Mouse (Mus musculus) small intestine, adult 2 months (tissue): Measurements from ENCODE around the gene Tcf7. TPM values are rescaled to one million over a fixed set of nuclear protein-coding genes. Genes with fewer than 3 reads are reported as not detected.

Experiments used
- H3K27ac ChIP-seq: fragments of 200-500 bp; 2 replicates; pipeline ENCODE4 v1.5.1; 2012; ENCODE audit warnings: low read depth, low read length, control low read depth, inconsistent platforms; ENCODE audit not compliant: insufficient read depth
- H3K27me3 ChIP-seq: fragments of 200-500 bp; 2 replicates; pipeline ENCODE4 v1.6.1; 2012; ENCODE audit warnings: mild to moderate bottlenecking, moderate library complexity, low read length, inconsistent platforms; ENCODE audit not compliant: control insufficient read depth, insufficient read depth
- H3K36me3 ChIP-seq: fragments of 200-500 bp; 2 replicates; pipeline ENCODE4 v1.6.1; 2012; ENCODE audit warnings: mild to moderate bottlenecking, low read length, control low read depth, inconsistent platforms; ENCODE audit not compliant: control insufficient read depth, insufficient read depth
- H3K4me1 ChIP-seq: fragments of 200-500 bp; 2 replicates; pipeline ENCODE4 v1.6.1; 2012; ENCODE audit warnings: low read length, inconsistent platforms, mixed read lengths; ENCODE audit not compliant: control insufficient read depth, insufficient read depth, insufficient read length
- H3K4me3 ChIP-seq: fragments of 200-500 bp; 2 replicates; pipeline ENCODE4 v1.5.1; 2012; ENCODE audit warnings: low read depth, mild to moderate bottlenecking, control low read depth, inconsistent platforms, low read length, moderate library complexity
- CTCF ChIP-seq: fragments of 200-500 bp; IDR thresholded peaks from 2 replicates; pipeline ENCODE4 v1.5.1; 2012; ENCODE audit warnings: low read depth, mild to moderate bottlenecking, control low read depth, inconsistent platforms, low read length, moderate library complexity, mixed read lengths; ENCODE audit not compliant: insufficient replicate concordance, insufficient read length; ENCODE audit errors: extremely low read depth
- POLR2A ChIP-seq: fragments of 200-500 bp; IDR thresholded peaks from 2 replicates; pipeline ENCODE4 v1.6.1; 2012; ENCODE audit warnings: low read depth, mild to moderate bottlenecking, control low read depth, inconsistent platforms, low read length, moderate library complexity
- whole genome bisulfite sequencing: fragments of 180-500 bp; shearing (Covaris S2); methylation state at CpG from one replicate; pipeline ENCODE4 v1.1.7; 2018; 5-methylcytosine and 5-hydroxymethylcytosine counted together
- polyA plus RNA-seq: library from polyadenylated mRNA; depleted of rRNA; stranded (reverse); fragments of >200 nt; gene quantifications from 2 replicates; pipeline ENCODE4 v1.2.3, GENCODE M21; 2012

The Tcf7 gene
- polyA plus RNA-seq, 1 experiment = 10.7 TPM

DNA sequence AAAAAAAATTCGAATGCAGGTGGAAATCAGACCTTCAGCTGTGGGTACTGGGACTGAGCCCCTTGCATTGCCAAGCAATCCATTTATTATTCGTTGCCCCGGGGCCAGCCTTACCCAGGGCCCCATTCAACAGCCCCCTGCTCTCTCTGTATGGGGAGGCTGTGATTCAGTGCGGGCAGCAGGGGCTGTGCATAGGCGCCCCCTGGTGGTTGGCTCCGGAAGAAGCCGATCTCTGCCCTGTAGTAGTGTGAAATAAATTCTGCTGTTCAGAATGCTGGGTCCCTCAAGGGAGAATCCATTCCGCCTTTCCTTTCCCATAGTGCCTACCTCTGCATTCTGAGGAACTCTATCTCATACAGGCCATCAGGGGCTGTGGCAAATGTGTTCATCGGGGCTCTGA, 14.5 kb upstream of the Tcf7 start:
- WGBS = 13% methylated on average over 9 of the region's 9 CpGs
- H3K27ac ChIP-seq = no peak overlapping the region

DNA sequence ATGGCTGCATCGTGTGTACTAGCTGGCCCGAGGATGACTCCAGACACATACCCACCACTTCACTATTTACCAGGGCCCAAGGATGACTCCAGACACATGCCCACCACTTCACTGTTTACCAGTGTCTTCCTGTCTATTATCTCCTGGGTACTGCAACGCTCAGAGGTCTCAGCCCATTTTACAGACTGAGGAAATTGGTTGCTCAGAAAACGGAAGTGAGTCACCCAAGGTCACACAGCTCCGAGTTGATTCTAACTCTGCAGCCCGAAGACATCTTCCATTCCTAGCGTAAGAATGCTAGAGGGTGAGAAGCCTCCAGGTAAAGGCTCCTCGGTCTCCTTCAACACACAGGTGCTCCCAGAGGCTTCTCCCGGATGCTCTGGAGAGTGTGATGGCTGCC, 11.3 kb upstream of the Tcf7 start:
- no peaks in the 10 kb centered on the region for H3K36me3 ChIP-seq
- H3K4me1 ChIP-seq = no peaks in the 10 kb centered on the region
- no peak for TF ChIP-seq POLR2A
- no peak for TF ChIP-seq CTCF
- 75% methylated on average over 9 of the region's 9 CpGs for WGBS
- H3K27ac ChIP-seq = no peak overlapping the region
- no peak overlapping the region for H3K4me3 ChIP-seq
- no peaks in the 10 kb centered on the region for H3K27me3 ChIP-seq

More for the DNA sequence above, 14.5 kb upstream of the Tcf7 start:
- H3K4me3 ChIP-seq = no peak overlapping the region
- no peaks in the 10 kb centered on the region for H3K36me3 ChIP-seq
- H3K4me1 ChIP-seq = no peaks in the 10 kb centered on the region
- no peaks in the 10 kb centered on the region for H3K27me3 ChIP-seq
- TF ChIP-seq POLR2A (0 out of 2 replicates have a peak, but pooled peaks have one; percentile 25), CTCF (peak; percentile 96)

- TF ChIP-seq POLR2A = no peak
- no peak for TF ChIP-seq CTCF
- WGBS = 65% methylated on average over 6 of the region's 6 CpGs
- Histone ChIP-seq H3K27me3 (no peaks in the 10 kb centered on the region), H3K27ac (no peak overlapping the region), H3K36me3 (no peaks in the 10 kb centered on the region), H3K4me3 (no peak overlapping the region), H3K4me1 (no peaks in the 10 kb centered on the region)
Measured at GRCm38 (mm10) chr11:52292894-52293293, 10.1 kb upstream of the Tcf7 start.

DNA sequence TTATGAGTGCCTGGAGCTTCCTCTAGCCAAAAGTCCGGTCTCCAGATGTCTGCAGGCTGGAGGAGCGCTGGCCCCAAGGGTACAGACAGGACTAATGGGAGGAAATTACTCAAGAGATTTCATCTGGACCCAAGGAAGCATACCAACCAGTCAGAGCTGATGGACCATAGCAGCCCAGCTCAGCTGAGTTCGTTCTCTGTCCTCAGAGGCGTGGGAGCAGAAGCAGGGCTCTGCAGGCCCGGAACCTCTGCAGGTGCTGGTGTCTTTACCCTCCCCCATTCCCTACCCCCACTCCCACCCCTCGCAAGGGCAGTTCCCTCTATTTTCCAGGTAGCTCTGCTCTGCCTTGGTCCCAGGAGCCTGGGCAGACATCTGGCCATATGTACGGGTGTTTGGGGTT, 9.5 kb upstream of the Tcf7 start:
- H3K4me1 ChIP-seq = no peaks in the 10 kb centered on the region
- H3K27ac ChIP-seq = no peak overlapping the region
- 73% methylated on average over 7 of the region's 7 CpGs for WGBS
- H3K27me3 ChIP-seq = no peaks in the 10 kb centered on the region
- no peak overlapping the region for H3K4me3 ChIP-seq
- no peak for TF ChIP-seq POLR2A
- no peak for TF ChIP-seq CTCF
- H3K36me3 ChIP-seq = no peaks in the 10 kb centered on the region

DNA sequence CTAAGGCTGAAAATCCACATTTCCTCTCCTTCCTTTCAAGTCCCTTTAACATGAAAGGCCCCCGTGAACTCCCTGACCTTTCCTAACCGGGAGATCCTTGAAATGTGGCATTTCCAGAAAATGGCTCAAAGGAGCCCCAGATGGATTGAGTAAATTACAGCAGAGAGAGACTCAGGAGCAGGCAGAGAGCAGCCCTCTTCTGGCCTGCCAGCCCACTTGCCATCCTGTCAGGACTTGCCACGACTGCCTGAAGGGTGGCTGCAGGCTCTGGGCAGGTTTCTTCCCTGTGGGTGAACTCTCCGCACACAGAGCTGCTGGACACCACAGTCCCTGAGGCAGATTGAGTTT, 4.1 kb upstream of the Tcf7 start:
- Histone ChIP-seq H3K27me3 (peaks cover 4% of the 10 kb centered on the region; the same call in 1 of the 2 replicates), H3K27ac (no peak overlapping the region), H3K4me1 (peaks cover 11% of the 10 kb centered on the region), H3K36me3 (no peaks in the 10 kb centered on the region), H3K4me3 (no peak overlapping the region)
- WGBS = 71% methylated on average over 4 of the region's 4 CpGs
- TF ChIP-seq POLR2A (no peak), CTCF (no peak)

GRCm38 (mm10) chr11:52286301-52286957, 3.6 kb upstream of the Tcf7 start:
- Histone ChIP-seq H3K27ac (no peak overlapping the region), H3K4me3 (no peak overlapping the region), H3K4me1 (peaks cover 11% of the 10 kb centered on the region), H3K36me3 (no peaks in the 10 kb centered on the region), H3K27me3 (peaks cover 4% of the 10 kb centered on the region; the same call in 1 of the 2 replicates)
- TF ChIP-seq CTCF (no peak), POLR2A (no peak)
- 75% methylated on average over 16 of the region's 16 CpGs for WGBS

DNA sequence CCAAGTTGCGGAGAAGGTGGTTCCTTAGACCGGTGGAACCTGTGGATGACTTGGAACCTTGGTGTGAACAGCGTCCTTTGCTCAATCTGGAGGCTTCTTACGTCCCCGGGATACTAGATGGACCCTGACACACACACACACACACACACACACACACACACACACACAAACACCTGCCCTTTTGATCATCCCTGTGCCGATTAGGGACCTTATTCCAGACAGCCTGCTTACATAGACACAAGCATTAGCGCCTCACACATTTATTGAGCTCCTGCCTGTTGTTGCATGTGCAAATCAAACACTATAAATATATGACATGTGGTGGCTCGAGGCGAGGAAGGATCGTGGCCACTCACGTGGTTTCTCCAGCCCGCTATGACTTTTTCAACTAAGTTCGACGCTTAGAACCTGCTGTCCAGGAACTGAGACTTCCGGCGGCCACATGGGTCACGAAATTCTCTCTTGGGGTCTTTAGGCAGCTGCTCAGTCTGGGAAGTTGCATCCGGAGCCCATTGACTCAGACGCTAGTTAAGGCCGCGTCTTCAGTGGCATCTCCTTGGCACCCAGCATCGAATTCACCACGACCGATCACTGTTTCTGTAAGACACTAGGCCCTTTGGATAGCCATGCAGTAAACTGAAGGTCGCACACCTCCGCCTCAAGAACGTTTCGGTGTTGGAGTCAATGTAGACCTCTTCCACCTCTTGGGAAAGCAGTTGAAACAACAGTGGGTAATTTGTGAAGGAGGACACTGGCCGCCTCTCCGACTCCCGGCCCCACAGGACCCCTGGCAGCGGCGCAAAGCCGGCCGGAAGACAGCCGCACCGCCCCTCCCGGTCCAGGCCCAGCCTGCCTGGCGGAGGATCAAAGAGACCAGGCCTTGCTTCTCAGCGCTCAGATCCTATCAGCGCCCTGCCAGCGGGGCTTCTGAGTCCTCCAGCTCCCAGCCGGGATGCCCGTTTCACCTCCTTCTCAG, 1.1 kb upstream of the Tcf7 start:
- peaks cover 4% of the 10 kb centered on the region; the same call in 1 of the 2 replicates for H3K27me3 ChIP-seq
- no peaks in the 10 kb centered on the region for H3K36me3 ChIP-seq
- H3K27ac ChIP-seq = no peak overlapping the region
- 12% methylated on average over 44 of the region's 44 CpGs for WGBS
- H3K4me1 ChIP-seq = peaks cover 11% of the 10 kb centered on the region
- peak overlapping the region; percentile 63 for H3K4me3 ChIP-seq
- TF ChIP-seq POLR2A = no peak
